ENCODE assay signal across 11 mouse cellular contexts in genomic region chr13:44663730-44664129, GRCm38 (mm10).
"Had no signal": no experiment of that assay in that cellular context is flagged by ENCODE, and none has a peak within 500 bp of the region (broad histone marks: within the 10 kb centered on the region; RNA-seq: fewer than 3 reads in every experiment).

No protein-coding gene starts in this region.

- H3K9me3 ChIP-seq: intestine, embryonic 15.5 days; kidney, embryonic 15.5 days; limb, embryonic 12.5 days; neural tube, embryonic 13.5 days had no signal

- H3K4me2 ChIP-seq: intestine, embryonic 15.5 days; kidney, embryonic 15.5 days; limb, embryonic 12.5 days; midbrain, embryonic 11.5 days; neural tube, embryonic 13.5 days had no signal

- H3K4me3 ChIP-seq: intestine, embryonic 15.5 days; kidney, embryonic 15.5 days; limb, embryonic 12.5 days; neural tube, embryonic 13.5 days had no signal

- H3K4me1 ChIP-seq: intestine, embryonic 15.5 days; limb, embryonic 12.5 days; neural tube, embryonic 13.5 days had no signal

- H3K27me3 ChIP-seq: intestine, embryonic 15.5 days; kidney, embryonic 15.5 days; limb, embryonic 12.5 days; neural tube, embryonic 13.5 days had no signal

- ATAC-seq: midbrain, embryonic 16.5 days had no signal

- H3K9ac ChIP-seq: intestine, embryonic 15.5 days; kidney, embryonic 15.5 days; limb, embryonic 12.5 days; neural tube, embryonic 13.5 days had no signal

- H3K27ac ChIP-seq: intestine, embryonic 15.5 days; kidney, embryonic 15.5 days; limb, embryonic 12.5 days; neural tube, embryonic 13.5 days had no signal

- DNase-seq: kidney, adult 2 months; kidney, postnatal 14 days; right cerebral cortex, adult 18-20 months; right cerebral cortex, postnatal 25 days; thymus, postnatal 14 days had no signal

- H3K36me3 ChIP-seq: intestine, embryonic 15.5 days; kidney, embryonic 15.5 days; limb, embryonic 12.5 days; neural tube, embryonic 13.5 days had no signal
